Mouse (Mus musculus) limb, embryonic 13.5 days (tissue): ENCODE measurements at regions not wholly inside any gene's neighbourhood (a gene's known extent, or its start where the extent isn't known, plus 50 kb on each side); places are given as distances from the start of the nearest gene placed in this dataset.

Experiments
- ATAC-seq: fragments of 200-750 bp; cut with Nextera tagmentation; 2 replicates; pipeline ENCODE4 v1.8.0; 2017; ENCODE audit warnings: low read depth, moderate number of reproducible peaks, moderate TSS enrichment; ENCODE audit not compliant: low FRiP score
- H3K27ac ChIP-seq: fragments of 300-500 bp; sonication (generic); 2 replicates; pipeline ENCODE4 v1.5.1; 2015; ENCODE audit warnings: inconsistent platforms, mild to moderate bottlenecking, moderate library complexity
- H3K27me3 ChIP-seq: fragments of 300-500 bp; sonication (generic); 2 replicates; pipeline ENCODE4 v1.6.1; 2015; ENCODE audit warnings: mild to moderate bottlenecking, inconsistent platforms
- H3K36me3 ChIP-seq: fragments of 300-500 bp; sonication (generic); 2 replicates; pipeline ENCODE4 v1.6.1; 2015; ENCODE audit warnings: inconsistent platforms, mild to moderate bottlenecking, moderate library complexity
- H3K4me1 ChIP-seq: fragments of 300-500 bp; sonication (generic); 2 replicates; pipeline ENCODE4 v1.6.1; 2015; ENCODE audit warnings: inconsistent platforms
- H3K4me2 ChIP-seq: fragments of 300-500 bp; sonication (generic); replicated peaks from 2 replicates; pipeline ENCODE4 v1.6.1; 2015; ENCODE audit warnings: inconsistent platforms, mild to moderate bottlenecking, moderate library complexity
- H3K4me3 ChIP-seq: fragments of 300-500 bp; sonication (generic); 2 replicates; pipeline ENCODE4 v1.5.1; 2015; ENCODE audit warnings: moderate library complexity, mild to moderate bottlenecking, inconsistent platforms
- H3K9ac ChIP-seq: fragments of 300-500 bp; sonication (generic); 2 replicates; pipeline ENCODE4 v1.6.1; 2015; ENCODE audit warnings: mild to moderate bottlenecking, inconsistent platforms
- H3K9me3 ChIP-seq: fragments of 300-500 bp; sonication (generic); 2 replicates; pipeline ENCODE4 v1.6.1; 2016; ENCODE audit warnings: inconsistent platforms
- WGBS: fragments of 180-500 bp; shearing (Covaris S2); methylation state at CpG from one replicate; pipeline ENCODE4 v1.1.7; 2015; 5-methylcytosine and 5-hydroxymethylcytosine counted together

- 32% methylated on average over 9 of the region's 9 CpGs for WGBS
- H3K27me3 ChIP-seq, result no peaks in the 10 kb centered on the region
Observed at GRCm38 (mm10) chr13:32649982-32650381, 133.8 kb downstream of the Mylk4 start.

GRCm38 (mm10) chr13:32643030-32643750 is 140.6 kb downstream of the Mylk4 start:
- Histone ChIP-seq H3K36me3 (no peaks in the 10 kb centered on the region), H3K9me3 (no peaks in the 10 kb centered on the region), H3K4me2 (no peak overlapping the region), H3K9ac (no peak overlapping the region), H3K27me3 (no peaks in the 10 kb centered on the region), H3K27ac (0 out of 2 replicates have a peak overlapping the region, but pooled peaks have one; percentile 22), H3K4me3 (no peak overlapping the region), H3K4me1 (no peaks in the 10 kb centered on the region)
- 46% methylated on average over 5 of the region's 5 CpGs for WGBS
- ATAC-seq, result no peak

More at GRCm38 (mm10) chr13:32649982-32650381, 133.8 kb downstream of the Mylk4 start:
- ATAC-seq, result peak; percentile 77; the same call in 1 of the 2 replicates
- no peak overlapping the region for H3K4me3 ChIP-seq
- no peak overlapping the region for H3K27ac ChIP-seq
- H3K36me3 ChIP-seq, result no peaks in the 10 kb centered on the region
- H3K9ac ChIP-seq, result no peak overlapping the region
- H3K4me2 ChIP-seq, result no peak overlapping the region
- no peaks in the 10 kb centered on the region for H3K9me3 ChIP-seq
- H3K4me1 ChIP-seq, result 0 out of 2 replicates have a peak, but pooled peaks cover 12% of the 10 kb centered on the region

- no peak overlapping the region for H3K9ac ChIP-seq
- WGBS, result 76% methylated on average over 2 of the region's 2 CpGs
- H3K4me2 ChIP-seq, result no peak overlapping the region
- H3K36me3 ChIP-seq, result no peaks in the 10 kb centered on the region
- no peak overlapping the region for H3K4me3 ChIP-seq
- H3K27me3 ChIP-seq, result no peaks in the 10 kb centered on the region
- no peaks in the 10 kb centered on the region for H3K9me3 ChIP-seq
- no peak overlapping the region for H3K27ac ChIP-seq
- ATAC-seq, result no peak
- no peaks in the 10 kb centered on the region for H3K4me1 ChIP-seq
Observed at GRCm38 (mm10) chr13:32640941-32641340, 142.8 kb downstream of the Mylk4 start.

GRCm38 (mm10) chr13:32630122-32630732 is 153.5 kb downstream of the Mylk4 start:
- no peak overlapping the region for H3K9ac ChIP-seq
- ATAC-seq, result no peak
- H3K27ac ChIP-seq, result 0 out of 2 replicates have a peak overlapping the region, but pooled peaks have one; percentile 34
- H3K36me3 ChIP-seq, result no peaks in the 10 kb centered on the region
- H3K27me3 ChIP-seq, result no peaks in the 10 kb centered on the region
- H3K4me1 ChIP-seq, result no peaks in the 10 kb centered on the region
- no peak overlapping the region for H3K4me2 ChIP-seq
- H3K4me3 ChIP-seq, result no peak overlapping the region
- no peaks in the 10 kb centered on the region for H3K9me3 ChIP-seq

GRCm38 (mm10) chr13:32613916-32614315 is 169.8 kb downstream of the Mylk4 start:
- 17% methylated on average over 6 of the region's 6 CpGs for WGBS
- ATAC-seq, result no peak

GRCm38 (mm10) chr13:32611551-32612295 is 172.0 kb downstream of the Mylk4 start:
- peak overlapping the region; percentile 53 for H3K27ac ChIP-seq
- H3K4me2 ChIP-seq, result peak overlapping the region; percentile 39
- H3K4me1 ChIP-seq, result peaks cover 59% of the 10 kb centered on the region
- peak; percentile 65; the same call in 1 of the 2 replicates for ATAC-seq
- H3K4me3 ChIP-seq, result no peak overlapping the region
- H3K9me3 ChIP-seq, result no peaks in the 10 kb centered on the region
- H3K9ac ChIP-seq, result no peak overlapping the region
- H3K36me3 ChIP-seq, result no peaks in the 10 kb centered on the region
- 12% methylated on average over 13 of the region's 13 CpGs for WGBS
- H3K27me3 ChIP-seq, result peaks cover 2% of the 10 kb centered on the region; the same call in 1 of the 2 replicates

More at GRCm38 (mm10) chr13:32613916-32614315, 169.8 kb downstream of the Mylk4 start:
- peaks cover 59% of the 10 kb centered on the region for H3K4me1 ChIP-seq
- H3K9ac ChIP-seq, result no peak overlapping the region
- no peaks in the 10 kb centered on the region for H3K36me3 ChIP-seq
- no peak overlapping the region for H3K4me3 ChIP-seq
- no peaks in the 10 kb centered on the region for H3K9me3 ChIP-seq
- peak overlapping the region; percentile 28; the same call in 1 of the 2 replicates for H3K27ac ChIP-seq
- H3K27me3 ChIP-seq, result peaks cover 2% of the 10 kb centered on the region; the same call in 1 of the 2 replicates
- H3K4me2 ChIP-seq, result no peak overlapping the region

- 27% methylated on average over 5 of the region's 5 CpGs for WGBS
- ATAC-seq, result no peak
- H3K36me3 ChIP-seq, result no peaks in the 10 kb centered on the region
- peak overlapping the region; percentile 53 for H3K27ac ChIP-seq
- no peak overlapping the region for H3K4me3 ChIP-seq
- no peak overlapping the region for H3K4me2 ChIP-seq
- no peaks in the 10 kb centered on the region; the same call in 1 of the 2 replicates for H3K27me3 ChIP-seq
- H3K9ac ChIP-seq, result no peak overlapping the region
- H3K4me1 ChIP-seq, result peaks cover 55% of the 10 kb centered on the region
- no peaks in the 10 kb centered on the region for H3K9me3 ChIP-seq
Observed at GRCm38 (mm10) chr13:32610970-32611369, 172.8 kb downstream of the Mylk4 start.

GRCm38 (mm10) chr13:32608413-32608812 is 175.3 kb downstream of the Mylk4 start:
- no peak for ATAC-seq
- no peak overlapping the region for H3K27ac ChIP-seq
- H3K4me1 ChIP-seq, result peaks cover 35% of the 10 kb centered on the region
- no peaks in the 10 kb centered on the region; the same call in 1 of the 2 replicates for H3K27me3 ChIP-seq
- H3K4me2 ChIP-seq, result no peak overlapping the region
- no peak overlapping the region for H3K4me3 ChIP-seq
- H3K9ac ChIP-seq, result no peak overlapping the region
- no peaks in the 10 kb centered on the region for H3K9me3 ChIP-seq
- H3K36me3 ChIP-seq, result no peaks in the 10 kb centered on the region
- WGBS, result 84% methylated on average over 3 of the region's 3 CpGs

GRCm38 (mm10) chr13:32603925-32604590 is 179.7 kb downstream of the Mylk4 start:
- Histone ChIP-seq H3K4me3 (no peak overlapping the region), H3K27me3 (no peaks in the 10 kb centered on the region), H3K9ac (no peak overlapping the region), H3K4me1 (peaks cover 16% of the 10 kb centered on the region), H3K9me3 (no peaks in the 10 kb centered on the region), H3K36me3 (no peaks in the 10 kb centered on the region), H3K4me2 (no peak overlapping the region), H3K27ac (no peak overlapping the region)
- ATAC-seq, result no peak
- 68% methylated on average over 8 of the region's 8 CpGs for WGBS

GRCm38 (mm10) chr13:32601315-32601714 is 182.4 kb downstream of the Mylk4 start:
- Histone ChIP-seq H3K27me3 (no peaks in the 10 kb centered on the region), H3K4me3 (no peak overlapping the region), H3K4me1 (peaks cover 16% of the 10 kb centered on the region), H3K36me3 (no peaks in the 10 kb centered on the region), H3K9ac (no peak overlapping the region), H3K4me2 (no peak overlapping the region), H3K9me3 (no peaks in the 10 kb centered on the region), H3K27ac (peak overlapping the region; percentile 53; the same call in 1 of the 2 replicates)
- no peak for ATAC-seq
- WGBS, result 52% methylated on average over 5 of the region's 5 CpGs

GRCm38 (mm10) chr13:32593611-32594010 is 190.1 kb downstream of the Mylk4 start:
- Histone ChIP-seq H3K36me3 (no peaks in the 10 kb centered on the region), H3K4me3 (no peak overlapping the region), H3K27me3 (no peaks in the 10 kb centered on the region), H3K9ac (no peak overlapping the region), H3K4me2 (no peak overlapping the region), H3K9me3 (peaks cover 4% of the 10 kb centered on the region), H3K4me1 (no peaks in the 10 kb centered on the region), H3K27ac (no peak overlapping the region)
- WGBS, result 87% methylated on average over 7 of the region's 7 CpGs
- ATAC-seq, result no peak
